Mouse (Mus musculus): ENCODE measurements around the gene Ppef2.

Ppef2 gene

DNA sequence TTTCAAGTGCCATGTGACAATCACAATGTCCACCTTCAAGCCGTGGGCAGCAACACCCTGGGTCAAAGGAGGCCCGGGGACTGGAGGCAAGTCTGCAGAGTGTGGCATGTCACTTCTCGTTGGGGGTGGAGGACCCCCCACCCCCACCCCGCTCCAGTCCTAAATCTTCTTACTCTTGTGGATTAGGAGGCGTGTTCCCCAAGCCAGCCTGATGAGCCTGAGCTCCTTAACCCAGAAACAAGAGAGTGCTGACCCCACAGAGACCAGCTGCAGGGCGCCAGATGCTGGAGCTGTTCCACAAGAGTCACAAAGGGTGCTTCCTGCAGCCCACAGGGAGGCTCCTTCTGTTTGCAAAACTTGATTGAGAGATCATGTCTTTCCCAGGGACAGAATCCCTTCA lies at the start of gene Ppef2:
TSS of gene Ppef2 (minus strand) at position 61 of the 400 bp plus-strand sequence.
- no peak for DNase-seq

DNA sequence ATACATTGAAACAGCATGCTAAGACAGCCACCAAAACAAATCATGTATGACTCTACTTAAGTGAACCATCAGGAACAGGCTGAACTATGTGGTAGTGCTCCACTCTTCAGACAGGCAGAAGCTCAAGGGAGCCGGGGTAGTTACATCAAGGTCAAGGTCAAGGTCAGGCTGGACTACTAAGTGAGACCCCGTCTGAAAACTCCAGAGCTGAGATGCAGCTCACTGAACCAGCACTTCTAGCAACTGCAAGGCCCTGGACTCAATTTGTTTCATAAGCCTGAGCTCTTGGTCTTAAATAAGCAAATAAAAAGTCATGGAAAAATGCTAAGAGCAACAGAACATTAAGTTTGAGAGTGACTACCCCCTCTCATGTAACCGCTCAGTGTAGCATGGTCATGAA lies 48.2 kb upstream of the Ppef2 start:
- no peak for DNase-seq

DNA sequence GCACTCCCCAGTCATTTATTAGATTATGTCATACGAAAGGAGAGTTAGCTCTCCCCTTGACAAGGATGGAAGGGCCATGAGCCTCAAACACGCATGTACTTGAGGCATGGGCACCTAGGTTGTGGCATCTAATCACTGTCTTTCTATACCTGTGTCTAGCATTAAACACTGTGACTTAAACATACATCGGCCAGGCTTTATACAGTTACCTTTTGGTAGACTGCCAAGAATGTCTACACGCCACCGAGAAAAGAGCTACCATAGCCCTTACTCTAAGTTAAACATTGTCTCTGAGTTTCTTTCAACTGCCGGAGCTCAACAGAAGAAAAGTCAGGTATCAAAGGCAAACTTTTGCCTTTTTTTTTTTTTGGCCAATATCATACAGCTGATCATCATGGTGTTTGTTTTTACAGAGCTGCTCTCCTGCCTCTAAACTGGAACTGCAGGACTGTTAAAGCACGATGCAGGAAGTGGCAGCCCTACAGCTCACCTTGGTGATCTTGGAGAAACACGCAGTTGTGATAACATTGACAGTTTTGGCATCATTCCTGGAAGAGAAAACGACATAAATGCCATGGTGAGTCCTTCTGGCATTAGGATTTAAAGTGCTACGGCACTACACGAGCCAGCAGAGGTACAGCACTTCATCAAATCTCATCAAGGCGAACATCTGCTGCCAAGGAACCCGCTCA lies 46.2 kb upstream of the Ppef2 start:
- no peak for DNase-seq

DNA sequence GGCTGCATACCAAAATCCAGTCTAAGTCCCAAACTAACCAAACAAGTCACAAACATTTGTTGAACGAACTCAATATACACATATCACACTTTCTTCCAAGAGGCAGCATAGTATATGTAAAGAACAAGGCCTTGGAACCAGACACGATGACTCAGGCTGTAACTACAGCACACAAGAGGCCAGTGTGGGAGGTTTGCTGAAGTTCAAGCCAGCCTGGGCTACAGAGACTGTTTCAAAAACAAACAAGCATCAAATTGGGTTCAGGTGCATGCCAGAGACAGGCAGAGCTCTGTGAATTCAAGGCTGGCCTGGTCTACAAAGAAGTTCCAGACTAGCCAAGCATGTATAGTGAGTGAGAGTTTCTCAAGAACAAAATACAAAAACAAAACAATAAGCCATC lies 38.4 kb upstream of the Ppef2 start:
- no peak for DNase-seq

DNA sequence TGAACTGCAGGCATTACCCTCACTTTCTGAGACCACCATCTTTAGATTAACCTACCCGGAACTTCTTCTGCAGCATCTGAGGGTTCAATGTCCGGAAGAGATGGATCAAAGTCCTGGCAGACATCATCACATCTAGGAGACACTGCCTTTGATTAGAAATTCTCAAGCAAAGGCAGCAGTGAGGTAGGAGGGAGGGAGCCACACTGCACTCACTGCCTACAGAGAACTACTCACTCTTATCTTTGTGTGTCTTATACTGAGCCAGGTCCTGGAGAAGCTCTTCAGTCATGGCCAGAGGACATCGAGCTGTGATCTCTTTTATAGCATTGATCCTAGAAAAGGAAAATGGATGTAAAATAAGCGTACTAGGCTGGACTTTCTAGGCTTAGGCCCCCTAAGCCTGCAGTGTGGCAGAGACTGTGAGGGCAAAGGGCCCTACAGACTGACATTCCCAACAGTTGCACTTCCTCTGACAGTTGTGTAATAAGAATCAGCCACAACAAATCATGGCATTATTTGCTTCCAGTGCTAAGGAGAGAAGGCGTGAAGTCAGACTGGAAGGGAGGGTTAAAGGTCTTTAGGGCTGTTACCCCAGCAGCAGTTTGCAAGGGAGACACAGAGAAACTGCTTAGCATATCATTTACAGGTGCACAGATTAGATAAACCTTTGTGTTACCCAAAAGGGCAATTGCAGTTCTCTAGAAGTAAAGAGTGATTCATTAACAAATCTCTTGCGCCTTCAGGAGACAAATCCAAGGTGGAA lies 35.8 kb upstream of the Ppef2 start:
- DNase-seq = no peak

DNA sequence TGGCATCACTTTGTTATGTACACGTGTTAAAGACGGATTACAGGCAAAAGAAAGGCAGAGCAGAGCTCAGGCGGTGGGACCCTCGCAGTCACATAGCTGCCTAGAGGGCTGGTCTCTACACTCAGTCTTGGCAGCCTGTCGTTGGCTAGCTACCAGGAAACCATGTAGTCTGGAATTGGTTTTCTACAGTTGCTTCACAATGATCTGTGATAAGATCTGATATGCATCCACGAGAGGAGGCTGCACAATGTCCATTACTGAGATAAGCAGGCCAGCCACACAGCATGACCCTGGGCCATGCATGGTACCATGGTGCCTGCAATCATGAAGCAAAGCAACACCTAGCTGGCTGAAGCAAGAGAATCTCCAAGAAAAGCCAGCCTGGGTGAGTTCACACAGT lies 31.8 kb upstream of the Ppef2 start:
- DNase-seq = no peak

DNA sequence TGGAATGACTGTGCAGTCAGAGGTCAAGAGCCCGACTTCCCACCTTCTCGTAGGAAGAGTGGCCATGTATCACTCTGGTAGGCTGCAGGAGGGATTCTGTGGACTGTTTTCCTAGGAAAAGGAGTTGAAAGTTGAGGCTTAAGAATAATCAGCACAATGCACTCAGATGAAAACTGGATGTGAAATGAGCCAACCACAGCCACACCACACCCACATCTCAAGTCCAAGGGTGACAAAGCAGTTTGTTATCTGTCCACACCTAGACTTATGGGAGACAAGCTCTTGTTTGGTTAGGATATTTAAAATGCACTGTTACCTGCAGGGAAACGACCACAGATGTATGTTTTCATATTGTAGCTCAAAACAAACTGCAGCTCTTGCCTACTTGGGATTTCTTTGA lies 27.0 kb upstream of the Ppef2 start:
- no peak for DNase-seq

DNA sequence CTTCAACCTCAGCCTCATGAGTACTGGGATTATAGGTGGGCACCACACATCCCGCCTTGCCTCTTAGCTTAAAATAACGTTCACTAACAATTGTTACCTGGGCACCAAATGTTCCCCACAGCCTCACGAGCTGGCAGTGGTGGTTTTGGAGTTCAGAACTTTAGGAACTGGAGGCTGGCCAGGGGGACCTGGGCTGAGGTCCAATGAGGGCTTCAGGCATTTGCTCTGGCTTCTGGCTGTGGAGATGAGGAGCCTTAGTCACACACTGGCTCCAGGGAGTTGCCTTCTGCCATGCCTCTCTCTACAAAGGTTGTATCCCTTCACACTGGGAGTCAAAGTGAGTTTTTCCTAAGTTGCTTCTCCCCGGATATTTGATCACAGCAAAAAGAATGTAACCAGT lies 26.5 kb upstream of the Ppef2 start:
- peak; percentile 16 to 26 for DNase-seq

DNA sequence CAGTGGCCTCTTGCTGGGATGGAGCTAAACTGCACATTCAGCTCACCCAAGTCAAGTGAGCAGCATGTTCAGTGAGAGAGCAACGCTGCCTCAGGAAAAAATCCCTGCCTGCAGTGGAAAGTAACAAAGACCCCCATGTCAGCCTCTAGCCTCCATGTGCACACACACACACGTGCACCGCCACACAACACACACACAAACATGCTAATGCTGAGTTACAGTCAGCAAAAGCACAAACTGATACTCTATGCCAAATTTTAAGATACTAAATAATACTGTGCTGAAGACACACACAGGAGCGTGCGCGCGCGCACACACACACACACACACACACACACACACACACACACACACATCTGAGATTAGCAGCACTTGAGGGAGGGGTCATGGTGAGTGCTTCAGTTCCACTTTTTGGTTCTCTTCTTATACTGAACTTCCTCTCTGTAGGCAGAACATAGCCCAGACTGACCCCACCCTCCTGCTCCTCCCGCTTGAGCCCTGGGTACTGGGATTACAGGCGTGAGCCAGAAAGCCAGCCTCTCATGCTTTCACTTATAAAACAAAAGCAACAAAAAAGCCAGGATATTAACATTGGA lies 23.0 kb upstream of the Ppef2 start:
- DNase-seq = no peak

DNA sequence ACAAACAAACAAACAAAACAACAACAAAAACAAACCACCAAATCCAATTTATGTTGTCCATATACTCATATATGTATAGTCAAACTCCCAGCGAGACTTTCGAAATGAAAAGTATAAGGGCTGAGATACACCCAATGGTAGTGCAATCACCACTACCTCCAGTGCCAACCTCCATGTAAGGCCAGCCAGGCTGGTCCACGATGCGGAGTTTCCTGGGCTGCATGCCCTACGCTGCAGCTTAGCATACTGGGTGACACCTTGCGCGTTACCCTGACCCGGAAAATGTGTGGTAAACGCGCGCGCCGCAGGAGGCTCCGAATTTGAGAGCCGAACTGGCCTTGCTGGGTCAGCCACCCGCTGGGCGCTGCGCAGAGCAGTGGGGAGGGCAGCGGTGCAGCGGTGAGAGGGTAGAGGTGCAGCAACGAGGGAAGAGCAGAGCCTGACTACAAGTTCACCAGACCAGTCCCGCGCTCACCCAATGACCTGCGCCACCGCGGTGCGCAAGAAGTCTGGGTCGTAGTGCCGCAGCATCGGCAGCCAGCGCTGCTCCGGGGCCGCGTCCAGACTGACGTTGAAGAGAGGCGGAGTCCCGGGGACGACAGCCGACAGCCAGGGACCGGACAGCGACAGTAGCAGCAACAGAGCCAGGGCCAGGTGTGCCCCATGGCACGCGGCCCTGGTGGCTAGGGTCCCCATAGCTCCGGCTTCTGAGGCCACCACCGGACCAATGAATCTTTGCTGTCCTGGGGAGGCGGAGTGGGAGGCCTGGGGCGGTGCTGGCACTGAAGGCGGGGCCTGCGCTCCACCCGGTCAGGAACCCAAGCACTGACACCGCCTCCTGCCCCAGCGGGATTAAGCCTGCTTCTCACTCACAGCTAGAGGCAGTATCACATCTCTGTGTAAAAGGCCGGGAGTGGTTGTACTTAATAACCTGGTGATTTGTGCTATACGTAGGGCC lies 21.6 kb upstream of the Ppef2 start, which contains the start of gene Naaa:
TSS of gene Naaa (minus strand) at position 734 of the 958 bp plus-strand sequence.
- DNase-seq = peak; percentile 83 to 85

DNA sequence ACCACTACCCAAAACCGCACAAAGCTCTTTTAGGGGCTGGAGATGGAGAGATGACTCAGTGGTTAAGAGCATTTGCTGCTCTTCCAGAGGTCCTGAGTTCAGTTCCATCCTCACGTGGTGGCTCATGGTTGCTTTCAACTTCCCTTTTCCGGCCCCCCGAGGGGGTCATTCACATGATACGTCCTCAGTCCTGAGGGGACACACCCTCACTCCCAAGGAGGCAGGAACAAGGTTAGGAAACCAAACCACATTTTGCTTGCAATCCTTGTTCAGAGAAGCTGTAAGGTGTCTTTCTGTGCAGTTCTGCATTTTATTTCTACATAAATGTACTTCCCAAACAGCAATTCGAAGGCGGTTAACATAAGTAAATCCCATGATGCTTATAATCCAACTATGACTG lies 14.4 kb upstream of the Ppef2 start:
- DNase-seq = no peak

DNA sequence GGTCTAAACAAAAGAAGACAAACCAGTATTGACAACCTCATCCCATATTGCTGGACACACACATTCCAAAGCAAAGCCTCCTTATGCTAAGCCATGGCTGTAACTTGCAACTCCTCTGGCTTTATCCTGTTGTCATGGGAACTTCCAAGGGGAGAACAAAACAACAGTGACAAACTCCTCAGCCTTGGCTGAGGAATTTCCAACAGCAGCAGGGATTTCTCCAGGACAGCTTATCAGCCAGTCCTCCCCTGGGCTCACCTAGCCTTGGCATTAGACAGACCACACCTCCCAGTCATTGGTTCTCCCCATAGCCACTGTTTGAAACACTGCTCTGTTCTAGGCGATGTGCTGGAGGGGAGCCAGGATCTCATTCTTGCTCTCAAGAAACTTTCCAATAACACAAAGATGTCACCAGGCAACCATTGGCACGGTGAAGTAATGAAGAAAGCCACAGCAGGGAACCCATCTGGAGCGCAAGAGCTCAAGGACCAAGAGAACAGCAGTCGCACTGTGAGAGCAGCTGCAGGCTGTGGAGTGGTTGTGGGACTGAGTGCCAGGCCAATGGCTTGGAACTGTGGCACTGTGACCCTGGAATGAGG lies 7.8 kb upstream of the Ppef2 start:
- peak; percentile 49 to 71 for DNase-seq

DNA sequence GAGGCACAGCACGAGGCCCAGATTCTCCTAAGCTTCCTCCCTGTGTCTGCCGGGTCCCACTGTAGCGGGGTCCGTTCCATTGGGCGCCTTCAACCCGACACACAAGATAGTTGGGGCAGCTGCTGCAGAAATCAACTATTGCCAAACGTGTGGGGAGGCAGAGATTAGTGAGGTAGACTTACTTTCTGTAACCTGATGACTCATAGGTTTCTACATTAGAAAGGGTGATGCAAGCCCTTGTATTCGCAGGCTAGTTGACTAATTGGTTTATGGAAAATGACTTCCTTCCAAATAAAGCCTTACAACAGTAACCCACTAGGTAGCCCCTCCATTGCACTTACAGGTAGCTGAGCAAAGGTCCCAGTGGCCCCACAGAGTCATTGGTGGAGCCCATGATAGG lies 6.6 kb upstream of the Ppef2 start:
- no peak for DNase-seq

DNA sequence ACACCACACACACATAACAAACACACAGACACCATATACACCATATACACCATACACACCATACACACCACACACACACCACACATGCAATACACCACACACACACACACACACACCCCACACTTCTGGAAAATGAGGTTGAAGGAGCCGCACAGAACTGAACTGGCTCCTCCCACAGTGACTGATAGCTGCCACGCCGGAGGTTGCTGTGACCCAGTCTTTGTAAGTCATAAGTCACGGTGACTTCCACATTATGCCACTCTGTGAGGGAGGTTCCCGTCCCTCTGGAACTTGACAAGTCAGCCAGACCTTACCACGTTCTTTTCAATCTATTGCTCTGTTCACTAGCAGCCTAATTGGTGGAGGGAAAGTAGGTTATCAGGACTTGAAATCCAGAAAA lies 1.6 kb downstream of the Ppef2 start:
- no peak for DNase-seq

DNA sequence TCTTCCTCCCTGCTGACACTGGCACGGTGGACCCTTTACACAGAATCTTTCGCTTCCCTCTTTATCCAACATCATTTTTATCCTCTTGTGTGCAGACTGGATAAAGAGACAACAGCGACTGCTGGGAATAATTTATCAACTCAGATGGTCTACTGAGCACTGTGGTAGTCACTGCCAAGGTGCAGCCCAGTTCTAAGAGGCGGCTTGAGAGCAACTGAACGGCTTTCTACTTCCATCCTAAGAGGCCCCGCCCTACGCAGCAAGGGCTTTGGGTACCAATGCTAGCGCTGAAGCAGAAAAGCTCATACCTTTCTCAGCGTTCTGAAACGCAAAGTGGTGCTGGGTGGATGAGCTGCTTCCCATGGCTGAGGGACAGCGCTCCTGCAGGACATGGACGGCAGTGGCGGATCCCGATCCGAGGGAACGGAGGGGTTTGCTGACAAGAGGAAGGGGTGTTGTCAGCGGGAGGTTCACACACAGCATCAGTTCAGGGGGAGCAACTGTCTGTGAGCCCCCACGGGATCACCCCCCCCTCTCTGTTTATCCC lies 3.2 kb downstream of the Ppef2 start:
- peak; percentile 35 to 55 for DNase-seq

DNA sequence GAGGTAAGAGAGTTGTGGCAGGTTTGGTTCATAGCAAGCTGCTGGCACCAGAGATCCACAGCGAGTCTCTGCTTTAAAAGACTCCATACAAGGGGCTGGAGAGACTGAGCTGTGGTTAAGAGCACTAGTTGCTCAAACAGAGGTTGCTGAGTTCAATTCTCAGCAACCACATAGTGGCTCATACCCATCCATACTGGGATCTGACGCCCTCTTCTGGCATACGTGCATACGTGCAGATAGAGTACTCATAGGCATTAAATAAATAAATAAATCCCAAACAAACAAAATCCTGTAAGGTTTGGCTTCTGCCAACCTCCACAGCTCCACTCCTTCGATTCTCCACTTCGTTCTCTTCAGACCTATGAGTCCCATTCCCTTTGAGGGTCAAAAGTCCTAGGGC lies 4.0 kb downstream of the Ppef2 start:
- no peak for DNase-seq

DNA sequence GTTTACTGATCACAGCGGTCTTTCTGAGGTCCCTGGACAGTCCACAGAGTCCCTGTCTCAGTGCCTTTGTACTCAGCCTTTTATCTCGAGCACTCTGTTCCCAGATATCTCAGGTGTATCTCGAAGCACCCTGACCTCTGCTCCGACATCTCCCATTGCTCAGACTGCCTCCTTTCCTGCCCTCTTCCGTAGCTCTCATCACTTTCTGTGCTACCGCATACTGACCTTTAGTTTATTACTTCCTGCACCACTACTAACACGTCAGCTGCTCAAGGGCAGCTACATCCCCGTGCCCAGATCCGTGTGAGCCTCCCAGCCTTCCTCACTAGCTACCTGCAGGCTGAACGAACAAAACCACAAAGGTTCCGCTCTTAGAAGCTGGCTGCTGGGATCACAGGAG lies 7.5 kb downstream of the Ppef2 start:
- DNase-seq = no peak

DNA sequence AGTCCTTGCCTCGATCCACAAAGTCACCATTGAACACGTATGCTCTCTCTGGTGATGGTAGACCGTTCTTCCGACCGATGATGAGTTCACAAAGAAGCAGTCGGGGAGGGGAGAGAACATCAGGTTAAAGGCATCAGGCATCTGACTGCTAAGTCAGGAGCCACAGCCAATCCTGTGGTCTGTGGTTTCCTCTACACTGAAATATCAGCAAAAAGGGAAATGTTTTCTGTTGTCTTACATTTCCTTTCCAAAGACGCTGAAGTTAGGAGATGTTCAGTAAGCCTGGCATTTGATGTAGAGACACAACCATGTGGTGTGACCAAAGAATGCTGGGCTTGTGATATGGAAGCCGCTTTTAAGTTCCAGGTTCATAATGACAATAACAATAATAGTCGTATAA lies 10.6 kb downstream of the Ppef2 start:
- DNase-seq = no peak

DNA sequence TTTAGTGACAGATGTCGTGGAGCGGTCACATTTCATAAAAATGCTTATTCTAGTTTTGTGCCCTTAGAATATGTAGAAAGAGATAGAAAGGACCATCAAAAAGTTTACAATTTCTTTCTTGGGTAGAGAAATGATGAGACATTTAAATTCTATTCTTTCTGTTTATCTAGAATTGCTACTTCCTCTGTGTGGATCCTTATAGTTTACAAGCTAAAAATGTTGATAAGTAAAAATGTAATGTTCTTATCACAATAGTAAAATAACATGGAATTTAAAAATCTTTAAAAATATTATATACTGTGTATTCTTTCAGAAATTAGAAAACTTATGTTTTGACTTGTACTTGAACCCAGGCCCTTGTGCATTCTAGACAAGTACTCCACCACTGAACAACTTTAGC lies 11.2 kb downstream of the Ppef2 start:
- no peak for DNase-seq

DNA sequence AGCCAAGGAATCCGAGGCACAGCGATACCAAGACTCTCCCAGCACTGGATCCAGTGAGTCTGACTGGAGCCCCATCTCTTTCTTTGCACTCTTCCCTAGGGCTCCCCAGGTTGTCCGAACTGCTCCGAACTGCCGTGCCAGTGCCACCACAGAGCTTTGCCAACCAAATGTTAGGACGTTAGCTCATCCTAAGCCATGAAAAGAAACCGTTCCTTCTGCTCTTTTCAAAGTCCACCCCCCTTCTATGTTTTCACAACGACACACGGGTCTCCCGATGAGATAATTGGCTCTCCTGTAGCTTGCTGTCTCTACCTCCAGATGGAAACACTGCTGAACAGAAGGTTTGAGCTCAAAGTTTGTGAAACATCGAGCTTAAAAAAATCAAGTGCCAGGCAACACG lies 15.3 kb downstream of the Ppef2 start:
- no peak for DNase-seq

DNA sequence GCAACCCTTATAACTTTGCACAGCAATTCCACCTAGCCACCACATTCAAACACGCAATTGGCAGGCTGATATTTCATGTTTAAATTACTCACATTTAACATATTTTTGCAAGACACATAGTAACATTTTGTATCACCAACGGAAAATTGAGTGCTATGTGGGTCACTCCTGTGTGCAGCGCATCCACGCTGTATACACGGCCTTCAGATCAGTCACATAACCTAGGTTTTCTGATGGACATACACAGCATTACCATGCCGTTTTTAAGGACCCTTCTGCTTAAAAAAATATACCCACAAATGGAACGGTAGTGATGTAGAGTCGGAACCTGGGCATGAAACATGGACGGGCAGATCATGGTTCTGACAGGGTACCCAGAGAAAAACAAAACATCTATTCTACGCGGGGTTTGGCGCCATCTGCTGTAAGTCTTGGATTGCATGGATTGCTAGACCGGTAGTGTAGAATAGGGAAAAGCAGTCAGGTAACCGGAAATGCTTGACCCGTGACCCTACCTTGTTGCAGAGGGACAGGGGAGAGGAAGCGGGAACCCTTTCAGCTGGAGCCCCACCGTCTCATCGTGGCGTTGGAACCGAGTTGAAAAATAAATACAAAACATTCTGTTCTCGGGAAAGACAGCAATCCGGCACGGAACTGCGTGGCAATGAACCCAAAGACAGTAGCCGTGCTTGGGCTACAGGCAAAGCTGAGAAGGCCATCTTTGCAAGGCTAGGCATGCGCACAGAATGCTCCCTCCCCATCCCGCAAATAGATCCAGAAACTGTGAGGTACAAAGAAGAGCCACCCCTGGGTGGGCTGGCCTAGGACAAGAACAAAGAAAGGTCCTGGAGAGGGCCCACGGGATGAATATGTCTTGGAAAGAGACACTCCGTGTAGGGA lies 16.5 kb downstream of the Ppef2 start:
- DNase-seq = peak; percentile 87 to 90
